Mouse (Mus musculus): ENCODE results near the gene Fgfr2.

Gene Fgfr2

GRCm38 (mm10) chr7:132425364-132425999 lies 697.7 kb downstream of the Fgfr2 start:
- DNase-seq, result no peak

- DNase-seq, result peak; percentile 43
Measured at GRCm38 (mm10) chr7:132423570-132423969, 699.6 kb downstream of the Fgfr2 start.

GRCm38 (mm10) chr7:132419378-132420255 lies 703.5 kb downstream of the Fgfr2 start:
- DNase-seq, result no peak

GRCm38 (mm10) chr7:132416866-132417265 lies 706.3 kb downstream of the Fgfr2 start:
- peak; percentile 37 for DNase-seq

GRCm38 (mm10) chr7:132415866-132416265 lies 707.3 kb downstream of the Fgfr2 start:
- no peak for DNase-seq

GRCm38 (mm10) chr7:132412520-132412919 lies 710.6 kb downstream of the Fgfr2 start:
- no peak for DNase-seq

GRCm38 (mm10) chr7:132411708-132412107 lies 711.4 kb downstream of the Fgfr2 start:
- DNase-seq, result no peak

- no peak for DNase-seq
Measured at GRCm38 (mm10) chr7:132410958-132411357, 712.2 kb downstream of the Fgfr2 start.

GRCm38 (mm10) chr7:132409890-132410289 lies 713.3 kb downstream of the Fgfr2 start:
- DNase-seq, result no peak

- DNase-seq, result no peak
Measured at GRCm38 (mm10) chr7:132402377-132403084, 720.6 kb downstream of the Fgfr2 start.

GRCm38 (mm10) chr7:132398487-132398886 lies 724.7 kb downstream of the Fgfr2 start:
- no peak for DNase-seq

GRCm38 (mm10) chr7:132396661-132397322 lies 726.4 kb downstream of the Fgfr2 start:
- no peak for DNase-seq

GRCm38 (mm10) chr7:132393582-132394175 lies 729.5 kb downstream of the Fgfr2 start:
- DNase-seq, result no peak

- no peak for DNase-seq
Measured at GRCm38 (mm10) chr7:132393014-132393406, 730.1 kb downstream of the Fgfr2 start.

GRCm38 (mm10) chr7:132392233-132393013 lies 730.7 kb downstream of the Fgfr2 start:
- no peak for DNase-seq

- DNase-seq, result no peak
Measured at GRCm38 (mm10) chr7:132389473-132389872, 733.7 kb downstream of the Fgfr2 start.

GRCm38 (mm10) chr7:132387507-132387906 lies 735.6 kb downstream of the Fgfr2 start:
- DNase-seq, result no peak

GRCm38 (mm10) chr7:132386316-132386715 lies 736.8 kb downstream of the Fgfr2 start:
- DNase-seq, result no peak

GRCm38 (mm10) chr7:132385456-132386130 lies 737.6 kb downstream of the Fgfr2 start:
- no peak for DNase-seq

- no peak for DNase-seq
Measured at GRCm38 (mm10) chr7:132384736-132385455, 738.3 kb downstream of the Fgfr2 start.
